Mouse (Mus musculus): ENCODE data around the gene Rps6kb1.
A peak's percentile ranks its signal among the peaks of the same experiment; 100 is the strongest.

Gene Rps6kb1

GRCm38 (mm10) chr11:86468345-86468744 lies 76.3 kb downstream of the Rps6kb1 start:
- DNase-seq (ENCODE audit: low spot score), result no peak

GRCm38 (mm10) chr11:86464275-86464674 lies 80.3 kb downstream of the Rps6kb1 start:
- DNase-seq (ENCODE audit: low spot score), result peak; percentile 65

GRCm38 (mm10) chr11:86462579-86462978 lies 82.0 kb downstream of the Rps6kb1 start:
- no peak for DNase-seq (ENCODE audit: low spot score)

GRCm38 (mm10) chr11:86458866-86459265 lies 85.7 kb downstream of the Rps6kb1 start:
- DNase-seq (ENCODE audit: low spot score), result no peak

GRCm38 (mm10) chr11:86457545-86457944 lies 87.1 kb downstream of the Rps6kb1 start:
- no peak for DNase-seq (ENCODE audit: low spot score)

GRCm38 (mm10) chr11:86453991-86454390 lies 90.6 kb downstream of the Rps6kb1 start:
- DNase-seq (ENCODE audit: low spot score), result no peak
